Mouse (Mus musculus) erythroid progenitor cell, adult 5-6 weeks (primary cell): ENCODE measurements around the gene Zfp248. TPM values are rescaled to one million over a fixed set of nuclear protein-coding genes. Genes with fewer than 3 reads are reported as not detected.

ENCODE experiments used
- ATAC-seq: replicated peaks from 2 replicates; pipeline ENCODE4 v1.8.0; 2016; ENCODE audit warnings: moderate number of reproducible peaks, mild to moderate bottlenecking, moderate TSS enrichment, inconsistent platforms; ENCODE audit not compliant: poor library complexity, low FRiP score, severe bottlenecking
- total RNA-seq, 2 experiments: library from RNA; stranded (forward) in 1 of 2; stranded (reverse) in 1 of 2; fragments of 150-400 nt in 1 of 2; fragments of 186-747, 209-891 nt in 1 of 2; gene quantifications; 2 replicates each; pipeline versions ENCODE4 v1.2.3 to v1.2.4; 2015 to 2017; ENCODE audit warnings: low replicate concordance in 2 of 2

Gene Zfp248
- total RNA-seq, 2 experiments from 2014 or later: not detected

GRCm38 (mm10) chr6:118379451-118380167 lies 75.7 kb downstream of the Zfp248 start:
- no peak for ATAC-seq

GRCm38 (mm10) chr6:118377611-118378010 lies 77.7 kb downstream of the Zfp248 start:
- no peak for ATAC-seq

Other genes starting within 250 kb of the Zfp248 start
- 11.9 and 18.0 TPM in 2 replicates for gene Bms1, start 36.1 kb downstream of the Zfp248 start, total RNA-seq (2015; ENCODE audit: low replicate concordance)
- gene Bms1, start 36.1 kb downstream of the Zfp248 start, total RNA-seq (2017; ENCODE audit: low replicate concordance): 17.6 and 20.0 TPM in 2 replicates
- gene Zfp9, start 23.8 kb upstream of the Zfp248 start, total RNA-seq (2015; ENCODE audit: low replicate concordance): not detected in 2 replicates
- gene Zfp9, start 23.8 kb upstream of the Zfp248 start, total RNA-seq (2017; ENCODE audit: low replicate concordance): not detected in 2 replicates
- gene Ankrd26, start 106.7 kb upstream of the Zfp248 start, total RNA-seq (2015; ENCODE audit: low replicate concordance): 5.4 and 5.9 TPM in 2 replicates
- gene Ankrd26, start 106.7 kb upstream of the Zfp248 start, total RNA-seq (2017; ENCODE audit: low replicate concordance): 7.5 and 20.5 TPM in 2 replicates